Mouse (Mus musculus) liver, postnatal 0 days (tissue): ENCODE data around the gene Mapk7.

Experiments
- CTCF ChIP-seq: sonication (generic); IDR thresholded peaks from 2 replicates; pipeline ENCODE4 v1.5.1; 2016; ENCODE audit warnings: antibody characterized with exemption, low read depth
- EP300 ChIP-seq: IDR thresholded peaks from 2 replicates; pipeline ENCODE4 v1.6.1; 2016; ENCODE audit warnings: antibody characterized with exemption, low read depth, mild to moderate bottlenecking

- TF ChIP-seq CTCF = no peak
- no peak for TF ChIP-seq EP300
Measured at GRCm38 (mm10) chr11:61498736-61499504, 4.7 kb upstream of the Mapk7 start.
